Mouse (Mus musculus) heart, embryonic 10.5 days (tissue): ENCODE results near the gene Pex14. TPM values are rescaled to one million over a fixed set of nuclear protein-coding genes. Genes with fewer than 3 reads are reported as not detected.

Experiments
- DNase-seq: peaks from one replicate; pipeline ENCODE4 v3.0.0-alpha.2; 2017; ENCODE audit warnings: low spot score
- H3K27ac ChIP-seq: fragments of 300-500 bp; sonication (generic); 2 replicates; pipeline ENCODE4 v1.5.1; 2016; ENCODE audit warnings: mild to moderate bottlenecking
- H3K27me3 ChIP-seq: fragments of 300-500 bp; sonication (generic); 2 replicates; pipeline ENCODE4 v1.6.1; 2016; ENCODE audit warnings: mild to moderate bottlenecking; ENCODE audit not compliant: poor library complexity, insufficient read depth, severe bottlenecking
- H3K36me3 ChIP-seq: fragments of 300-500 bp; sonication (generic); 2 replicates; pipeline ENCODE4 v1.6.1; 2016; ENCODE audit warnings: mild to moderate bottlenecking, moderate library complexity
- H3K4me1 ChIP-seq: fragments of 300-500 bp; sonication (generic); 2 replicates; pipeline ENCODE4 v1.6.1; 2016; ENCODE audit warnings: mild to moderate bottlenecking
- H3K4me3 ChIP-seq: fragments of 300-500 bp; sonication (generic); 2 replicates; pipeline ENCODE4 v1.5.1; 2016; ENCODE audit warnings: mild to moderate bottlenecking, moderate library complexity
- H3K9me3 ChIP-seq: fragments of 300-500 bp; sonication (generic); 2 replicates; pipeline ENCODE4 v1.6.1; 2016; ENCODE audit warnings: mild to moderate bottlenecking, moderate library complexity
- WGBS: fragments of 180-500 bp; shearing (Covaris S2); methylation state at CpG from one replicate; pipeline ENCODE4 v1.1.7; 2016; 5-methylcytosine and 5-hydroxymethylcytosine counted together
- polyA plus RNA-seq: library from polyadenylated mRNA; unstranded; fragments of >200 nt; fragmentation: Nextera tagmentation; extraction: Ambion mirVana; gene quantifications from 2 replicates; pipeline ENCODE4 v1.2.1, GENCODE M21; 2016

Pex14 gene
- polyA plus RNA-seq, 1 experiment from 2014 or later: 59.7 TPM

DNA sequence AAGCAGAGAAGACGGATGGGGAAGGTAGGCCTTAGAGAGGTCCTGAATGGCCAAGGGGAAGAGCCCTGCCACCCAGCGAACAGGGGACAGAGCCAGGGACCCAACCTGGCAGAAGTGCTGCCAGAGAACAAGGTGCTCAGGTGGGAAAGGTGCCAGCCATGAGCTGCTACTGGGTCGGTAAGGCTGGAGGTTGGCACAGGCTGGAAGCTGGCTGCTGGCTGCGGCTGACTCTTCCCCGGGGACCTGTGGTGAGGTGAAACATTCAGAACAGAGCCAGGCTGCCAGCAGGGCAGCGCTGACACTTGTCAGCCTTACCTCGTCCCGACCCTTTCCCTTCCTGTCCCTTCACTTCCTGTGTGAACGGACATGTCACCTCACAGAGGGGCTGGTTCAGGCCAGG, 171.4 kb downstream of the Pex14 start:
- 44% methylated on average over 9 of the region's 9 CpGs for WGBS
- peaks cover 99% of the 10 kb centered on the region for H3K4me1 ChIP-seq
- peaks cover 16% of the 10 kb centered on the region; the same call in 1 of the 2 replicates for H3K27me3 ChIP-seq

DNA sequence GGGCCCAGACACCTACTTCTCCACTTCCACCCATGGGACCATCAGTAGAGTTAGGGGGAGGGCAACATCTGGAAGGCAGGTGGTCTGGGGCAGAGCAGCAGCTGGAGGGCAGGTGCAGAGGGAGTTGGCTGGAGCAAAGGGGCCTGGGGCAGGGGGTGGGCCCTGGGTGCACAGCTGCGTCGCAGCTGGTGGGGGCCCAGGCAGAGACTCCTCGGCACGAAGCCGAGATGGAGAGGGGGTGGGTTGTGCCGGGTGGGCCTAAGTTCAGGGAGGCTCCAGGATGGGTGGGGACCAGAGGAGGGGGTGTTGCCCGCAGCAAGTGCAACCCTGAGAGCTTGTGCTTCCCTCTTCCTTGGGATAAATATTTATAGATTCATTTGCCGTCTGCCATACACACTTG, 173.2 kb downstream of the Pex14 start:
- peaks cover 20% of the 10 kb centered on the region; the same call in 1 of the 2 replicates for H3K27me3 ChIP-seq
- H3K36me3 ChIP-seq: peaks cover 6% of the 10 kb centered on the region; the same call in 1 of the 2 replicates
- peak overlapping the region; percentile 94 for H3K27ac ChIP-seq
- H3K4me1 ChIP-seq: peaks cover 100% of the 10 kb centered on the region
- DNase-seq: no peak
- no peaks in the 10 kb centered on the region for H3K9me3 ChIP-seq
- 36% methylated on average over 8 of the region's 8 CpGs for WGBS
- H3K4me3 ChIP-seq: 0 out of 2 replicates have a peak overlapping the region, but pooled peaks have one; percentile 1

More for the DNA sequence above, 171.4 kb downstream of the Pex14 start:
- Histone ChIP-seq H3K27ac (peak overlapping the region; percentile 94), H3K36me3 (peaks cover 14% of the 10 kb centered on the region), H3K4me3 (no peak overlapping the region), H3K9me3 (no peaks in the 10 kb centered on the region)
- no peak for DNase-seq

DNA sequence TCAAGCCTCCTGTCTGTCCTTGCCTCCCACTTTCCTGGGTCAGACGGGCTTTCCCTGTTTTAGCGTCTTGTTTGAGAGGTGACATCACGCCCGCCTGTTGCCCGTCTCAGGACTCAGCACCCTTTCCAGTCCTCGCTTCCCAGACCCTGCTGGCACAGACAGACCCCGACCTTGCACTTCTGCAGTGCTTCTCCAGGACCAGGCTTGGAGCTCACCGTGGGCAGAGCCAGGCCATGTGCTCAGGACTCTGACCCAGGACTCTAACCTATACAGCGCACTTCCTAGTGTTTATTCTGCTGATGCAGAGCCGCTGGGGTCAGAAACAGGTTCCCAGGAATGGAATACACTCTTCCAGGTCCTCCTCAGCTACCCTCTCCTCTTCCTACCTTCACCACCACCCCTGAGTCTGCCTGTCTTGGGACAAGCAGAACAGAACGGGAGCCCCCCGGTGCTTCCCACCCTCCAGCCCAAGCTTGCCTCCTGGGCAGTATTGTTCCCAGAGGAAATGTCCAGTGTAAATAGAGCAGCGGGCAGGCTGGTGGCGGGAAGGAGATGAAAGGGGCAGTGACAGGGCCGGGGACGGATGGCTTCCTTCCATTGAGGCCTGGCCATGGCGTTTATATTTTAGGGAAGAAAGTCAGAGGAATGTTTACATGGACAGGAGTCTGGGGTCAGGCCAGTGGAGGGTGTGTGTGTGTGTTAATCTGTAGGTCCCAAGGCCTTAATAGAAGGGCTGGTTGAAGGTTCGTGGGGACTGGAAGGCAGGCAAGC, 173.9 kb downstream of the Pex14 start:
- Histone ChIP-seq H3K4me1 (peaks cover 98% of the 10 kb centered on the region), H3K27me3 (peaks cover 24% of the 10 kb centered on the region; the same call in 1 of the 2 replicates), H3K9me3 (no peaks in the 10 kb centered on the region), H3K4me3 (no peak overlapping the region; the same call in 1 of the 2 replicates), H3K36me3 (peaks cover 6% of the 10 kb centered on the region; the same call in 1 of the 2 replicates), H3K27ac (peak overlapping the region; percentile 94)
- 32% methylated on average over 18 of the region's 18 CpGs for WGBS
- no peak for DNase-seq

DNA sequence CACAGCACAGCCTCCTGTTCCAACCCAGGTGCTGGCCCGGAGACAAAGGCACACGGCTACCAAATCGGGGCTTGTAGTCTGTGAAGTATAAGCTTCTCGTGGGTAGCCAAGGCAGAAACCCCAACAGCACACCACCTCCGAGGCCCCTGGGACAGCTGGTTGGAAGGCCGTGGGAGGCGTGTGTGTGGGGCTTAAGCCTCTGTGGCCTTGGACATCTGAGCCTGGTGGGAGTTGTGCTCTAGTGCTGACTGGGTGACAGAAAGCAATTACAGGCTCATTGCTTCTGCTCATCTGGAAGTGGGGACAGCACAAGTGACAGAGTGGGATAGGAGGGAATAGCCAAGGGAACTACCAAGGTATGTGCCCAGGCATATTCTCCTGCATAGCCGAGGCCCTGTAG, 175.7 kb downstream of the Pex14 start:
- Histone ChIP-seq H3K9me3 (no peaks in the 10 kb centered on the region), H3K36me3 (peaks cover 2% of the 10 kb centered on the region; the same call in 1 of the 2 replicates), H3K4me3 (no peak overlapping the region), H3K27me3 (peaks cover 36% of the 10 kb centered on the region; the same call in 1 of the 2 replicates), H3K27ac (peak overlapping the region; percentile 94), H3K4me1 (peaks cover 96% of the 10 kb centered on the region)
- 67% methylated on average over 8 of the region's 8 CpGs for WGBS
- DNase-seq: no peak

DNA sequence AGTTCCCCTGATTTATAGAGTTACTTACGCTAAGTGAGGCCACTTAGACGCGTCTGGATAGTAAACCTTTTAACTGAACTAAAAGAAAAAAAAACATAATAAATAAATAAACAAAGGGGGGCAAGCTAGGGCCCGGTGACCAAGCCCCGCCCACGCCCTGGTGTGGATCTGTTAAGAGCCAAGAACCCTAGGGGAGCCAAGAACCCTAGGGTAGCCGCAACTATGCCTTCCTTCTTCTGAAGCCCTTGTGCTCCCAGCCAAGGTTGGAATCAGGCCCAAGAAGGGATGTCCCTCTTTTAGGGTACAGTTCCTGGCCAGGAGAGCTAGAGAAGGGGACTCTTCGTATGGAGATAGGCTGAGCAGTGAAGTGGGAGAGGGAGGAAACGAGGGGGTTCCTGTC, 176.3 kb downstream of the Pex14 start:
- H3K27me3 ChIP-seq: peaks cover 38% of the 10 kb centered on the region; the same call in 1 of the 2 replicates
- H3K36me3 ChIP-seq: no peaks in the 10 kb centered on the region
- peak overlapping the region; percentile 94 for H3K27ac ChIP-seq
- 66% methylated on average over 9 of the region's 9 CpGs for WGBS
- no peak for DNase-seq
- no peak overlapping the region for H3K4me3 ChIP-seq
- H3K9me3 ChIP-seq: no peaks in the 10 kb centered on the region
- peaks cover 96% of the 10 kb centered on the region for H3K4me1 ChIP-seq

DNA sequence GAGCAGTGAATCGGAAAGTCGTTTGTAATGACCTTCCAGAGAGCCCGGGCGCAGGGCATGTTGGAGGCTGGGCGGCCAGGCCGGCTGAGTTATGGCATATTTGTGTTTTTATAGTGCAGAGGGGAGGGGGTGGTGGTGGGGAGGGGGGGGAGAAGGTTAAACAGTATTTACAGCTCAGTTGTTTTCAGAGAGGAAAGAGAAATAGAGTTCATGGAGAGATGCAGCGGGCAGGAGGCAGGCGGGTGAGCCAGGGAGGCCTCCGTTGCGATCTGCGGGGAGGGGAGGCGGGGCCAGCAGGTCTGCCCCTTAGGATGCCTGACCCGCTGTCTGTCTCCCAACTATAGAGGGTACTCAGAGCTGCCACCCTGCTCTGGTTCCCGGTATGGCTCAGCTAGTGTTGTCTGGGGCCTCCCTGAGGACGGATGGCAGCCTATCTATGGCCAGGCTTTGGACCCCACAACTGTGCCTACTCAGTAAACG, 177.4 kb downstream of the Pex14 start:
- Histone ChIP-seq H3K4me1 (peaks cover 96% of the 10 kb centered on the region), H3K27me3 (peaks cover 48% of the 10 kb centered on the region; the same call in 1 of the 2 replicates), H3K27ac (peak overlapping the region; percentile 94), H3K9me3 (no peaks in the 10 kb centered on the region), H3K4me3 (peak overlapping the region; percentile 46), H3K36me3 (no peaks in the 10 kb centered on the region)
- 11% methylated on average over 15 of the region's 16 CpGs for WGBS
- no peak for DNase-seq

DNA sequence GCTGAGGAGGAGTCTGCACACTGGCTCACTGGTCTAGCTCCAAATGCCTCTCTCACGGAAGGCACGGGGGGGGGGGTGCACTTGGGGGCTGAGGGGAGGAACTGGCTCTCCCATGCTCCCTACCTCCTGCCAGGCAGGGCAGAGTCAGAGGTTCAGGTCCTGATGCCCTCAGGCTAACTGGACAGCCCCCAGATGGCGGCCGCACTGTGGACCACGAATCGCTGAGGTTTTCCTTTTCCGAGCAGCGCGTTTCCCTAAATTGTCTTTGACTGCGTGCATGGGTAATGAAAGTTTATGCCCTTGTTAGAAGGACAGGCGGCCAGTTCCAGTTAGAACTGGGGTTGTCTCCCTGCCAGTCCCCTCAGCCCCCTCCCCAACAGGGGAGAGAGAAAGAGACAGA, 179.1 kb downstream of the Pex14 start:
- no peak overlapping the region for H3K4me3 ChIP-seq
- no peak for DNase-seq

DNA sequence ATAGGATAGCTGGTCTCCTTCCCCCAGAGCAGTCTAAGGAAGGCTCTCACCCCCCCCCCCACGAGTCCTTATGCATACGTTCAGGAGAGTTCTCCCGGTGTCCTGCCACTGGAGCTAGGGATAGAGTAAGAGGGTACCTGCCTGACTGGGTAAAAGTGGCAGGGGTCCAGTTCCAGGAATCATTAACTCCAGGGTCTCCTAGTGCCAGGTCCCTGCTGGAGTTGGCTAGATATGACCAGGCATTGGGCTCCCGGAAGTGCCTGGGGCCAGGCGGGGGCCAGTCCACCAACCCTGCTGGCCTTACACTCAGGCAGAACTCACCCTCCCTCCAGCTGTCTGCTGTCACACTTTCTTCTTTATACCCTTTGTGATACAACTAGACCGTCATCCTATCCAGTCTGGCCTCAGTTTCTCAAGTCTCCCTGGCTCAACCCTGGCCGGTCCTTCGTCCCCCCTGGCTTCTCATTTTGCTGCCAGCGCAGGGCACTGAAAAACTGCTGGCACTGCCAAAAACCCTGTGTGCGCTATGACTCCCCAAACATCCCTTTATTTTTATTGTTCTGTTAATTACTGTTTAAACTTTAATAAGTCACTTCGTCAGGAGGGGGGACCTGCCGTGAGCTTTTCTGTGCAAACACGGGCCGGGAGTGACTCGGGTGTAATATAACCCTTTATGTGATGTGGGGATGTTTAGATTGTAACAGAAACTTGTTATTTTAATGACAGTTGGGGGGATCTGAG, 180.8 kb downstream of the Pex14 start:
- H3K9me3 ChIP-seq: no peaks in the 10 kb centered on the region
- H3K36me3 ChIP-seq: no peaks in the 10 kb centered on the region; the same call in 1 of the 2 replicates
- no peak for DNase-seq
- H3K4me1 ChIP-seq: peaks cover 96% of the 10 kb centered on the region
- H3K27me3 ChIP-seq: peaks cover 41% of the 10 kb centered on the region; the same call in 1 of the 2 replicates
- no peak overlapping the region for H3K4me3 ChIP-seq
- peak overlapping the region; percentile 69; the same call in 1 of the 2 replicates for H3K27ac ChIP-seq
- 72% methylated on average over 15 of the region's 15 CpGs for WGBS

More for the DNA sequence above, 179.1 kb downstream of the Pex14 start:
- 74% methylated on average over 11 of the region's 11 CpGs for WGBS
- H3K36me3 ChIP-seq: no peaks in the 10 kb centered on the region; the same call in 1 of the 2 replicates
- peak overlapping the region; percentile 65 for H3K27ac ChIP-seq
- no peaks in the 10 kb centered on the region for H3K9me3 ChIP-seq
- peaks cover 50% of the 10 kb centered on the region; the same call in 1 of the 2 replicates for H3K27me3 ChIP-seq
- H3K4me1 ChIP-seq: peaks cover 96% of the 10 kb centered on the region

DNA sequence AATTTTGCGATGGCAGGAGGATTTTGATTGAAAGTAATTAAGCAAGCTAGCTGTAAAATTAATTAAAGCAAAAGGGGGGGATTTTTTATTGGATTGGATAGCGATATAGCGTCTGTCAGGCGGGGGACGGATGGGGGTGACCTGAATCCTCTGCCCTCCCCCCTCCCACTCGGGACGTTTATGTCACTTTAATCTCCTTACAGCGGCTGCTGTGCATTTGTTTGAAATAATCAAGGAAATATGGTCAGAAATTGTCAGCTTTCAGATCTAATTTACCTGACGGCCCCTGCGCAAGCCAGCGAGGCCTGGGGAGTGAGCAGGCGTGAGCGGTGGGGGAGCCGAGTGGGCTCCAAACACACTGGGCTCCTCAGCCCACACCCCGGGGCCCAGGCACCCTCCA, 183.8 kb downstream of the Pex14 start:
- H3K4me1 ChIP-seq: peaks cover 99% of the 10 kb centered on the region

DNA sequence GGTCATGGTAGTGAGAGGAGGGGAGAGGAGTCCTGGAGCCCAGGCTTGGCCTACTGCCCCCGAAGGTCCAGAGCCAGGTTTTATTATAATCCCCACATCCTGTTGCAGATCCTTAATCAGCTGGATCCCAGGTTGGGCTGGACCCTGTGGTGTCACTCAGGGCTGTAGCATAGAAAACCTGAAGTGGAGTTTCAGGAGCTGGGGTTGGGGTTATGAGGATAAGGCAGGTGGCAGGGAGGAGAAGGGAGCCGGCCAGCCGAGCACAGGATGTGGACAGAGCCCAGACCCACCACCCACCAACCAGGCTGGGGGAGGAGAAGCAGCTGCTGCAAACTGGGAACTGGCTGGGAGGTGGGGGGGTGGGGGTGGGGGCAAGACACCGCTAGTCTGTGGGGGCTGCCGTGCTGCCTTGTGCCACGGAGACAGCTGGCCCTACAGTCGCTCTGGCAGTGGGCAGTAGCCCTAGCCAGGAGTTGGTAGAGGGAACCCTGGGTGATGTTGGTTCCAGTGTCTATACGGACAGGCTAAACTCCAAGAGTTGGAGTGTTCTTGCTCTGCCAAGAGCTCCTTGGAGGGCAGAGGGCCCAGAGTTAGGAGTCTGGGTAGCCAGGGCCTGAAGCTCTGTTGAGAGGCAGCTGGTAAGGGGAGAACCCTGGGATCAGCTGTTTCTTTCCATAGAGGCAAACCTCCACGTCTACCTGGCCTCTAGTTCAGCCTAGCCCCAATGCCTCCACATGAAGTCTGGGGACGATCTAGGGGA, 184.6 kb downstream of the Pex14 start:
- 52% methylated on average over 10 of the region's 10 CpGs for WGBS
- Histone ChIP-seq H3K36me3 (no peaks in the 10 kb centered on the region; the same call in 1 of the 2 replicates), H3K27ac (peak overlapping the region; percentile 85), H3K4me3 (no peak overlapping the region), H3K27me3 (peaks cover 19% of the 10 kb centered on the region; the same call in 1 of the 2 replicates), H3K9me3 (no peaks in the 10 kb centered on the region), H3K4me1 (peaks cover 99% of the 10 kb centered on the region)
- no peak for DNase-seq

More for the DNA sequence above, 183.8 kb downstream of the Pex14 start:
- Histone ChIP-seq H3K27me3 (peaks cover 27% of the 10 kb centered on the region; the same call in 1 of the 2 replicates), H3K36me3 (no peaks in the 10 kb centered on the region; the same call in 1 of the 2 replicates), H3K9me3 (no peaks in the 10 kb centered on the region), H3K4me3 (no peak overlapping the region), H3K27ac (peak overlapping the region; percentile 69; the same call in 1 of the 2 replicates)
- DNase-seq: no peak
- WGBS: 90% methylated on average over 15 of the region's 15 CpGs

DNA sequence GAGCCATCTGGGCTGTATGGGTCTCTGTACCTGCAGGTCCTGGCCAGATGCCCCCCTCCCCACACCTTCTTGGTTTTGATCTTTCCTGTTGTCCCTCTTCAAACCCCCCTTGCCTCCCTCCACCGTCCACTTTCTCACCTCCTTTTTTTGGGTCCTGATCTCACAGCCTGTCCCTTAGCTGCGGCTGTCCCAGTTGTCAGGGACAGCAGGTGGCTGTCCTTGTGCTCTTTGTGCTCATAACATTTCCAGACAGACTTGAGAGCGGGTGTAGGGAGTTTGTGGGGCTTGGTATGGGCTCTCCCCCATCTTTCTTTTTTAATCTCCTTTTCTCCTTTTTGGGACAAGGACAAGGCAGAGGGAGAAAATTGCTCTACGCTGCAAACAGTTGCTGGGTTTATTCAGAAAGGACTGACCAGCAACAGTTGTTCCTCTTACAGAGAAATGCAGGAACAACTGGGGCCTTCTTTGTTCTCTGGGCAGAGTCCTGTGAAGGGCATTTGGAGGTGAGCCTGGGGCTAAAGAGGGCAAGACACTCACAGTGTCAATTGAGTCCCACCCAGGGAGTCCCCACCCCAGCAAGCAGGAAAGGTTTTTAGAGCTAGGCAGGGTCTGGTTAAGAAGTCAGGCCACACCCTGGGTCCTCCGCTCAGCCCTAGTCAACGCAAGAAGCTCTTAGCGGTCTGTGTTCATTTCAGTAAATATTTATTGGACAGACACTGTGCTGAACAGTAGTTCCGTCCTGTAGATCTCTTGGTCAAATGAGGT, 186.7 kb downstream of the Pex14 start:
- Histone ChIP-seq H3K27me3 (peaks cover 8% of the 10 kb centered on the region; the same call in 1 of the 2 replicates), H3K27ac (peak overlapping the region; percentile 85), H3K9me3 (no peaks in the 10 kb centered on the region), H3K36me3 (no peaks in the 10 kb centered on the region; the same call in 1 of the 2 replicates), H3K4me1 (peaks cover 100% of the 10 kb centered on the region), H3K4me3 (0 out of 2 replicates have a peak overlapping the region, but pooled peaks have one; percentile 19)
- 49% methylated on average over 8 of the region's 8 CpGs for WGBS
- no peak for DNase-seq
